Mouse (Mus musculus) ES-E14 (cell line): Measurements from ENCODE around the gene Srbd1. TPM values are rescaled to one million over a fixed set of nuclear protein-coding genes. Genes with fewer than 3 reads are reported as not detected.

Experiments used
- DNase-seq: peaks from one replicate; pipeline ENCODE4 v3.0.0-alpha.2; 2013; ENCODE audit warnings: low read depth, low spot score
- H3K27ac ChIP-seq: 2 replicates; pipeline ENCODE4 v1.5.1; 2012; ENCODE audit warnings: low read depth, mild to moderate bottlenecking, low read length, moderate library complexity, mixed read lengths; ENCODE audit not compliant: poor library complexity, insufficient read depth, severe bottlenecking
- H3K36me3 ChIP-seq: 2 replicates; pipeline ENCODE4 v1.6.1; 2012; ENCODE audit warnings: mild to moderate bottlenecking, low read length, moderate library complexity, mixed read lengths; ENCODE audit not compliant: control insufficient read depth, poor library complexity, insufficient read depth, severe bottlenecking
- H3K4me1 ChIP-seq, 2 experiments: fragments of 150-350 bp in 1 of 2; sonication (generic) in 1 of 2; 2 replicates each; pipeline ENCODE4 v1.6.1; 2012; ENCODE audit warnings: low read length in 2 of 2, mild to moderate bottlenecking in 1 of 2, mixed read lengths in 1 of 2; ENCODE audit not compliant: control insufficient read depth in 2 of 2, insufficient read depth in 2 of 2, poor library complexity in 1 of 2
- H3K4me3 ChIP-seq, 2 experiments: fragments of 150-350 bp in 1 of 2; sonication (generic) in 1 of 2; 2 replicates each; pipeline ENCODE4 v1.5.1; 2012; ENCODE audit warnings: low read length in 2 of 2, low read depth in 1 of 2, mild to moderate bottlenecking in 1 of 2, mixed read lengths in 1 of 2; ENCODE audit not compliant: insufficient read depth in 1 of 2, poor library complexity in 1 of 2, severe bottlenecking in 1 of 2
- H3K9ac ChIP-seq: 2 replicates; pipeline ENCODE4 v1.6.1; 2012; ENCODE audit warnings: low read depth, mild to moderate bottlenecking, low read length, mixed read lengths; ENCODE audit not compliant: poor library complexity, insufficient read depth, severe bottlenecking
- H3K9me3 ChIP-seq: fragments of 150-350 bp; sonication (generic); 2 replicates; pipeline ENCODE4 v1.6.1; 2012; ENCODE audit warnings: low read depth, mild to moderate bottlenecking, low read length; ENCODE audit not compliant: control insufficient read depth, insufficient read depth
- CHD2 ChIP-seq: IDR thresholded peaks from 2 replicates; pipeline ENCODE4 v1.6.1; 2014; ENCODE audit warnings: mild to moderate bottlenecking, low read depth, low read length, inconsistent platforms
- HCFC1 ChIP-seq: IDR thresholded peaks from 2 replicates; pipeline ENCODE4 v1.6.1; 2012; ENCODE audit warnings: low read length, inconsistent platforms, borderline replicate concordance; ENCODE audit not compliant: insufficient read depth
- MAFK ChIP-seq: IDR thresholded peaks from 2 replicates; pipeline ENCODE4 v1.6.1; 2014; ENCODE audit warnings: mild to moderate bottlenecking, low read depth, low read length, inconsistent platforms; ENCODE audit not compliant: insufficient read depth
- ZC3H11A ChIP-seq: IDR thresholded peaks from 2 replicates; pipeline ENCODE4 v1.6.1; 2012; ENCODE audit warnings: low read depth, mild to moderate bottlenecking, inconsistent platforms, low read length, borderline replicate concordance
- ZNF384 ChIP-seq: IDR thresholded peaks from 2 replicates; pipeline ENCODE4 v1.6.1; 2012; ENCODE audit warnings: low read depth, low read length, inconsistent platforms
- in situ Hi-C, 2 experiments: fragments of 600-800 bp; cut with MboI; formaldehyde crosslinking; loops; one replicate each; pipeline ENCODE4 v1.15.1; 2025; ENCODE audit warnings: low sequenced_read_pairs in 2 of 2, inconsistent platforms in 1 of 2; ENCODE audit not compliant: unreplicated experiment in 2 of 2
- total RNA-seq: library from RNA; depleted of rRNA; stranded (reverse); fragments of 300-350 nt; gene quantifications from 2 replicates; pipeline ENCODE4 v1.2.3, GENCODE M21; 2012

The Srbd1 gene
- total RNA-seq, 1 experiment = 39.1 TPM

DNA sequence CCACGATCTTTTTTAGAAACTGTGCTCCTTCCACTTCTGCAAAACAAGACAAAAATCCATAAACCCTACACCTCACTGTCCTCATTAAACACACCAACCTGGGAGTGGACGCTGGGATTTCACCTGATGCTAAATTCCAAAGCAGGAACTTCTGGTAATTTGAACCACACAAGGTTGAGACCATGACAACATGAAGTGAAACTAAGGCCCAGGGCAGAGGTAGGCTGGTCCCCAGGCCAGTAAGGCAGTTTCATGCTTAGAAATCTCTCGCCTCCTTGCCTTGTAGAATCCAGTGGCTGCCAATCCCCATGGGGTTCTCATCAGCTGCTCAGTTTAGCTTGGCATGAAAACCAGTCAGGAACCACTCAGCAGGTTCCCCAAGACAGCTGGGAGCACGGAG lies 158.4 kb downstream of the Srbd1 start:
- peaks cover 0 to 2% of the 10 kb centered on the region in 2 experiments; a peak in 2 of 4 replicates for H3K4me1 ChIP-seq
- in situ Hi-C loops = no loop called here
- H3K36me3 ChIP-seq = peaks cover 4% of the 10 kb centered on the region
- no peak overlapping the region for H3K4me3 ChIP-seq
- no peak overlapping the region for H3K27ac ChIP-seq
- no peak overlapping the region for H3K9ac ChIP-seq
- DNase-seq = no peak
- TF ChIP-seq ZNF384 (no peak), CHD2 (no peak), HCFC1 (no peak), MAFK (no peak), ZC3H11A (no peak)
- H3K9me3 ChIP-seq = no peaks in the 10 kb centered on the region

GRCm38 (mm10) chr17:85986181-85986580 lies 158.8 kb downstream of the Srbd1 start:
- TF ChIP-seq HCFC1 (no peak), ZNF384 (no peak), ZC3H11A (no peak), MAFK (no peak), CHD2 (no peak)
- no peaks in the 10 kb centered on the region for H3K9me3 ChIP-seq
- H3K4me3 ChIP-seq = no peak overlapping the region
- H3K27ac ChIP-seq = no peak overlapping the region
- no peak for DNase-seq
- H3K4me1 ChIP-seq = peaks cover 0 to 2% of the 10 kb centered on the region in 2 experiments; a peak in 2 of 4 replicates
- H3K9ac ChIP-seq = no peak overlapping the region
- in situ Hi-C loops = no loop called here
- H3K36me3 ChIP-seq = peaks cover 4% of the 10 kb centered on the region

- no peak overlapping the region for H3K9ac ChIP-seq
- H3K27ac ChIP-seq = no peak overlapping the region
- no peaks in the 10 kb centered on the region for H3K9me3 ChIP-seq
- TF ChIP-seq ZNF384 (no peak), CHD2 (no peak), ZC3H11A (no peak), MAFK (no peak), HCFC1 (no peak)
- peaks cover 0 to 2% of the 10 kb centered on the region in 2 experiments; a peak in 2 of 4 replicates for H3K4me1 ChIP-seq
- in situ Hi-C loops = no loop called here
- no peak overlapping the region for H3K4me3 ChIP-seq
- H3K36me3 ChIP-seq = peaks cover 4% of the 10 kb centered on the region
- DNase-seq = no peak
Measured at GRCm38 (mm10) chr17:85985131-85985530, 159.8 kb downstream of the Srbd1 start.

DNA sequence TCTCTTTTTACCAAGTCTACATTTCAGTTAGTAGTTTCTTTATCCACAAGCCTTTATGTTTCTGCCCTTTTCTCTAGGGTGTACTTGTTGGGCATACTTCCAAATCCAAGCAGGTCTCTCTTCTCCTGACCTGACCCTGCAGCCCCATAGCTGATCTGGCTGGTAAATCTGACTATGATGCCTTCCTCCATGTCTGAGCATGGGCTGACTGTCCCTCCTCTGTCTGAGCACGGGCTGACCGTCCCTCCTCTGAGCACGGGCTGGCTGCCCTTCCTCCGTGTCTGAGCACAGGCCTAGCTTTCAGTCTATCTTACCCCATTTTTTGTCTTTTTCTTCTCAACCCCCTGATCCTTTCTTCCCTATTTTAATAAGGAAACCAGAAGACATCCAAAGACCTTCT lies 162.7 kb downstream of the Srbd1 start:
- H3K9ac ChIP-seq = no peak overlapping the region
- DNase-seq = no peak
- no peak for TF ChIP-seq MAFK
- TF ChIP-seq ZNF384 = no peak
- TF ChIP-seq ZC3H11A = no peak
- TF ChIP-seq HCFC1 = no peak
- no peak for TF ChIP-seq CHD2
- in situ Hi-C loops = no loop called here
- H3K27ac ChIP-seq = no peak overlapping the region
- H3K4me1 ChIP-seq = peaks cover 0 to 2% of the 10 kb centered on the region in 2 experiments; a peak in 2 of 4 replicates
- H3K36me3 ChIP-seq = no peaks in the 10 kb centered on the region
- no peaks in the 10 kb centered on the region for H3K9me3 ChIP-seq
- no peak overlapping the region for H3K4me3 ChIP-seq

DNA sequence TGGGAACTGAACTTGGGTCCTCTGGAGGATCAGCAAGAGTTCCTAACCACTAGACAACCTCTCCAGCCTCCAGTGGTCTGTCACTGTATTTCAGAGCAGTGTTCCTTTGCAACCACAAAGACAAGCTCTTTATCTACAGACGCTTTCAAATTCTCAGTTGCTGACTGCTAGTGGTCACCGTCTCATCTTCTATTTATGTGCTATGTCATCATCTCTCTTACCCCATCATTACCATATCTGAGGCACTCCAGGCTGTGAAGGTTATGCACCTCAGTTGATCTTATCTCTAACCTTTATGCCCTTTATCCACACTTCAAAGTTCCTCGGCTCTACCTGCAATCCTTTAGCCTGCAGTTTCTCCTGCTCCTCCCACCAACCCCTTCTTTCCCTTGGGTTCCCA lies 163.1 kb downstream of the Srbd1 start:
- Histone ChIP-seq H3K9me3 (no peaks in the 10 kb centered on the region), H3K9ac (no peak overlapping the region), H3K4me3 (no peak overlapping the region), H3K27ac (no peak overlapping the region), H3K36me3 (no peaks in the 10 kb centered on the region), H3K4me1 (peaks cover 0 to 2% of the 10 kb centered on the region in 2 experiments; a peak in 2 of 4 replicates)
- DNase-seq = no peak
- in situ Hi-C loops = no loop called here
- TF ChIP-seq ZC3H11A (no peak), MAFK (no peak)
